Mouse (Mus musculus) liver, adult (tissue): ENCODE data around the gene Htra2.

ENCODE experiments used
- GATA4 ChIP-seq: IDR thresholded peaks from 2 replicates; pipeline ENCODE4 v1.6.1; 2014; ENCODE audit warnings: mild to moderate bottlenecking, low read length; ENCODE audit not compliant: insufficient replicate concordance

Htra2 gene

DNA sequence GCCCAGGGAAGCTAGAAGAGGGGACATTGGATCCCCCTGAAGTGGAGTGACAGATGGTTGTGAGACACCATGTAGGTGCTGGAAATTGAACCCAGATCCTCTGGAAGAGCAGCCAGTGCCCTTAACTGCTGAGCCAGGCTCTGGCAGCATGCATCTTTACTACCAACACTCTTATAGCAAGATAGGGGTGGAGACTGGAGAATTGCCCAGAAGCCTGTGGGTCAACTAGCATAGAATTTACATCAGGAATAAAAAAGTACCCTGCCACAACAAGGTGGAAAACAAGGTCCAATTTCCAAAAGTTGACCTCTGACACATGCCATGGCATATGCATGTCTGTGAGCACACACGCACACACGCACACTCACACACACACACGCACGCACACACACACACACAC lies 29.9 kb downstream of the Htra2 start:
- no peak for TF ChIP-seq GATA4

DNA sequence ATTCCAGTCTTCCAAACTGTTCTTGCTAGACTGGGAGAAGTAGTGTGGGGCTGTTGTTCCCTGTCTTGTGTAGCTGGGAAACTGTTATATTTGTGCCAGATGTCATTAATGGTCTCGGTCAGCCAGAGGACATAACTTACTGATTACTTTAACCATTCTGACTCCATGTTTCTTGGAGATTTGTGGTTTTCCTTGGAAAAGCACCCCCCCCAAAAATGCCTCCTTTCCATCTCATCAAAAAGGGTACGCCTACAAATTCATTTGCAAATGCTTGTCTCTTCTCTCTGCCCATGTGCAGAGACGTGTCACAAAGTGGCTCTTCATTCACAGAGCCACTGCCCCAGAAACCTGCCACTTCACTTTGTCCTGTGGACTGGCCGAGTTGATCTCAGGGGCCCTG lies 30.7 kb downstream of the Htra2 start:
- no peak for TF ChIP-seq GATA4

GRCm38 (mm10) chr6:83023786-83024185 lies 31.3 kb downstream of the Htra2 start:
- no peak for TF ChIP-seq GATA4

GRCm38 (mm10) chr6:83023008-83023407 lies 32.1 kb downstream of the Htra2 start:
- no peak for TF ChIP-seq GATA4

- TF ChIP-seq GATA4 = no peak
Measured at GRCm38 (mm10) chr6:83020836-83021593, 34.1 kb downstream of the Htra2 start.

DNA sequence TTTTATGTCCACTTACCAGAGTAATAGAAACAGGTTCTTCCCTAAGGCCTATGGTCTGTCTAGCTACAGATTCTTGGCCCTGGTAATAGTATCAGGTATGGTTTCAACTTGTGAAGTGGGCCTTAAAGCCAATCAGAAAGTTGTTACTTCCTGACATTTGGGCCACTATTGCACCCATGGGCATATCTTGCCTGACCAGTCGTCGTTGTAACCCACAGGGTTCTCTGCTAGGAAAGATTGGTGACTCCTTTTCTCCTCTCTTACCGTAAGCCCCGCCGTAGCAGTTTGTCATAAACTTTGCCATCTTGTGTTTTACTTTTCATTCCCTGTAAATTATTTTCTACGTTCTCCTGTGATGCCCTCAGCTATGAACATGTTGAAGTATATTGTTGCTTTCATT lies 35.0 kb downstream of the Htra2 start:
- TF ChIP-seq GATA4 = no peak

GRCm38 (mm10) chr6:83019044-83019443 lies 36.0 kb downstream of the Htra2 start:
- TF ChIP-seq GATA4 = no peak

DNA sequence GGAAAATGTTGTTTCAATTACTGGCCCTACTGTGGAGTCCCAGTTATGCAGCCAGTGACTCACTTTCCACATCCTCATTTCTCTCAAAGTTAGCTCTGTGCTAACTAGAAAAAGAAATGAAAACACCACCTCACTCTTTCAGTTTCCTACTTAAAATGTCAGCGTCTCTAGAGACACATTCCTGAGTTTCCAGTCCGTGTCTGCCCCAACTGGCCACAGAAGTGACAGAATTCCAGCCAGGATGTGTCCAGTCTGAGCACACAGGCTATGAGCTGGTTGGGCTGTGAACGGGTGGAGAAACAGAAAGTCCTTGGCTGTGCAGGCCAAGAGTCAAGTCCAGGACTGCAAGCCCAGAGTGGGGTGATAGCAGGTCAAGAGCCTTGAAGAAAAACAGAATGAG lies 37.9 kb downstream of the Htra2 start:
- no peak for TF ChIP-seq GATA4

- no peak for TF ChIP-seq GATA4
Measured at GRCm38 (mm10) chr6:83015749-83016148, 39.3 kb downstream of the Htra2 start.

DNA sequence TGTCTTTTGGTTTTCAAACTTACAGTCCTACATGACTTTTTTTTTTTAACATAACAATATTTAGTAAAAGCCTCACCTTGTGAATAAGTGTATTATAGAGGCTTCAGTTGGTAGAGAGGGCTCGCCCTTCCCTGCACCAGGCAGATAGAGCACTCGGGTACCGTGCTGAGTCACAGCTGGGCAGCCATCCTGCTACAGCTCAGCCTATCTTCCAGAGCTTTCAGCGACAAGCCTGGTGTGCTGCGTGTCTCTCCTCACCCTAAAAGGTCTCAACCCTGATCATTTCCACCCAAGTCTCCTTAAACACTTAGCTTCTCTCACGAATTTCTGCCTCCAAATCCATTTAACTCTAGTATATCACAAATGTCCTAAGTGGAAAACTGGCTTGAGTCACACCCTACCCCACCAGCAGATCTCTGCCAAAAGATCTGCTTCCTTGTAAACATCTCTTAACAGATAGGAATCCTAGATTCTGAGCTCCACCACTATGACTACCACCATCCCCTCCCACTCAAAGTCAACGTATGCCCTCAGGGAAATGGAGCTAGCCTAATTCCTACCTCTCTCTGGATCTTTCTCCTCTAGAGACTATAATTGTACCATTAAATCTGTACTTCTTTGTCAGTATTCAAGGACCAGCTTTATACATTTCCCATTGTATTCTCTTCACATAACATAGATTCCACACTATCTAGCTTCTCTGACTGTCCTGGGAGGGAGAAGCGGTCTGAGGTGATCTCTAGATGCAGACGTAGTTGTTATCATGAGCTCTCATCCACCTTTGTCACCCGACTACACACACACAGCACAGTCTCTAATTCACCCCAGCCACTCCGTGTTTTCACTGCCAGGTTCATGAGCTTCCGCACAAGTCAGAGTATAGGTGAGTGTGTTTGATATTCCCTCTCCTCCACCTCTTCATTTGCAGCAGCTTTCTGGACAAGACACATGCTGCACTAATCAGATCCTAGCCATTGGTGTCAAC lies 40.3 kb downstream of the Htra2 start:
- no peak for TF ChIP-seq GATA4

GRCm38 (mm10) chr6:83013444-83013843 lies 41.6 kb downstream of the Htra2 start:
- TF ChIP-seq GATA4 = no peak

- TF ChIP-seq GATA4 = no peak
Measured at GRCm38 (mm10) chr6:83011756-83012155, 43.3 kb downstream of the Htra2 start.

DNA sequence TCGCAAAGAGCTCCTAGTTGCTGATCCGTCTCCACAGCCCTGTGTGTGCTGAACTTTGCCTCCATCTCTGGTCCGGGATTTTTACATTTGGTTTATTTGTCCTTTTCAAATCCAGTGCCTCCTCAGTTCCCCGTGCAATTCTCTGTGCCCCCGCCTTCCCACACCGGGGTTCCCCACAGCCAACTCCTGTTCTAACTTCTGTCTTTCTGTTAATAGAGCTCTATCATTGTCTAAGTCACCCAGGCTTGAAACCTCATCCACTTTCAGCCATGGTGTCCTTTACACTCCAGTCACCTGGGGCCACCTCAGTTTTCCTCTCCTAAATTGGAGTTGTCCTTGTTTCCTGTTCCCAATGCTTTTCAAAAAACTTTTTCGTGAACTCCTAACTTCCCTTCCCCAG lies 43.8 kb downstream of the Htra2 start:
- no peak for TF ChIP-seq GATA4

DNA sequence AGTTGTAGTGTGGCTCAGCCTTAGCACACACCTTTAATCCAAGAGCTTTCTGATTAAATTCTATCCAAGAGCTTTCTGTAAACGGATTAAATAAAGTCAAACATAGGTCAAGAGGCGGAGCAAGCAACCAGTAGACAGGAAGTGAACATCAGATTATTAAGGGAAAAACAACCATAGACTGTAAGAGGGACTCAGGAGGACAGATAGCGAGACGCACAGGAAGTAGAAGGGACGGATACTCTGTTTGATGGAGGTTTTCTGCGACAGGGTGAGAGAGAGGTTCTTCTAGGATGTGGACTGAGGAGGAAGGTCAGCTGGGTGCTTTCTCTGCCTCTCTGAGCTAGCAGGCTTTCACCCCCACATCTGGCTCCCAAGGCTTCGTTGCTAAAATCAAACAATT lies 45.1 kb downstream of the Htra2 start:
- TF ChIP-seq GATA4 = peak; percentile 86

DNA sequence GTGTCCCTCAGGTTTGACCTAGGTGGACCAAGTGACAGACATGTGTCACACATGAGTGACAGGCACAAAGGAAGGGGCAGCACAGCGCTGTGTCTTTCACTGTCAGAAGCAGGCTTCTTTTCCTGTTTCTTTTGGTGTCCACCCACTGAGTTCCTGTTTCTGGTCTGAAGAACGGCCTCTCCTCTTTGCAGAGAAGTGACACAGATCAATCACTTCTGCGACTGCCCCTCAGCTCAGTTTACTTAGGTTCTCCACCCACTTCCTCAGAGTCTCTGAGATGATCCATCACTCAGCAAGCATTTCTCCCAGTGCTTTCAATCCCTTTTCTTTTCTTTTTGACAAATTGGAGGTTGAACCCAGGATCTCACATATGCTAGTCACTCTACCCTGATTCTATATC lies 46.4 kb downstream of the Htra2 start:
- no peak for TF ChIP-seq GATA4

GRCm38 (mm10) chr6:83006114-83006513 lies 49.0 kb downstream of the Htra2 start:
- no peak for TF ChIP-seq GATA4

DNA sequence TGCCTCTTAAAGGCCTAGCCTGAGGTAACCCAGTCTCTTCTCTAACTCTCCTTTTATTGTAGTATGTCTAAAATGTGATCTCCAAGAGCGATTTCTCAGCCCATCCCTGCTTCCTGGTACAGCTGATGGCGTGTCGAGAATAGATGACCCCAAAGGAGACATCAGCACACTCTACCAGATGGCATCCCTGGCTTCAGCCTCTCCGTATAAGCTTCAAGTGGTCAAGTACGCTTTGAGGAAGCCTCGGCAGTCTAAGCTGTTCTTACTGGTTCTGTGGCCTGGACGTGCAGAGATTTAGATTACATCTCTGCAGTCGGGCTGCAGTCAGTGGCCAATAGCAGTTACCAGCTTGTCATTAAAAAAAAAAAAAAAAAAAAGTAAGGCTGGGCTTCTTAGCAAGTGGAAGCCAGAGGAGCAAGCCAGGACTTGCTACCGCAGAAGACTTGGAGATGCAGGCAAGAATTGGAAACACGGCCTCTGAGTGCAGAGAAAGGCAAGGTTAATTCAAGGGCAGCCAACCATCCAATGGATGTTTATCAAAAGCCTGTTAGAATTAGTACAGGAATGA lies 49.5 kb downstream of the Htra2 start:
- TF ChIP-seq GATA4 = no peak
